Mouse (Mus musculus): Measurements from ENCODE around the gene Nol9.

GRCm38 (mm10) chr4:151993035-151993434 lies 46.1 kb upstream of the Nol9 start:
- TF ChIP-seq POLR2A (IDR thresholded peaks at IDR 0.05; ENCODE audit: low read depth, low read length): no peak
- no peak for TF ChIP-seq CTCF (IDR thresholded peaks at IDR 0.05; ENCODE audit: extremely low read depth, insufficient read length, insufficient replicate concordance, low read depth, low read length)

Data from small intestine, adult 2 months (tissue).